Mouse (Mus musculus) gastrocnemius, postnatal 14 days (tissue): Measurements from ENCODE around the gene Ehmt2. TPM values are rescaled to one million over a fixed set of nuclear protein-coding genes. Genes with fewer than 3 reads are reported as not detected.

Source experiments
- DNase-seq: peaks from one replicate; pipeline ENCODE4 v3.0.0; 2021; ENCODE audit warnings: mixed read lengths
- intact Hi-C: fragments of 180-260 bp; cut with DNase I; formaldehyde crosslinking; loops from one replicate; pipeline ENCODE4 v1.15.1; 2025; ENCODE audit warnings: low total_unique reads
- microRNA-seq, 2 experiments: library from miRNA; unstranded; fragments of <30 nt; microRNA quantifications; one replicate each; pipeline ENCODE4 v1.2.0; 2021
- total RNA-seq, 2 experiments: library from RNA; stranded (reverse); gene quantifications; 2 replicates each; pipeline ENCODE4 v1.2.3; 2021

The Ehmt2 gene
- total RNA-seq, 2 experiments from 2014 or later = 29.4 to 32.2 TPM

- no peak for DNase-seq
- intact Hi-C loops = no loop called here
Observed at GRCm38 (mm10) chr17:34962841-34963240, 64.6 kb downstream of the Ehmt2 start.

Small RNA genes within 50 kb of the gene (microRNA-seq; reads per million reads assigned to microRNA genes)
- 0 reads per million in 2 experiments for gene Mir6972

Other genes starting within 250 kb of the Ehmt2 start
- gene Tnxb, start 227.9 kb upstream of the Ehmt2 start, total RNA-seq = 10 to 100 TPM; 69.8 to 85.6 TPM
- 1 to 10 TPM in 1 of 2 experiments, under 1 TPM in 1; 0.93 to 1.8 TPM for gene C4b, start 154.6 kb upstream of the Ehmt2 start, total RNA-seq
- under 1 TPM in 1 of 2 experiments, not detected in 1; 0.21 TPM for gene Cyp21a1, start 93.9 kb upstream of the Ehmt2 start, total RNA-seq
- 1 to 10 TPM; 6.8 to 7.2 TPM for gene Stk19, start 61.5 kb upstream of the Ehmt2 start, total RNA-seq
- gene Dxo, start 61.5 kb upstream of the Ehmt2 start, total RNA-seq = 10 to 100 TPM in 1 of 2 experiments, 1 to 10 TPM in 1; 9.3 to 13.0 TPM
- gene Skiv2l, start 48.3 kb upstream of the Ehmt2 start, total RNA-seq = 10 to 100 TPM; 17.4 to 17.8 TPM
- gene Nelfe, start 48.1 kb upstream of the Ehmt2 start, total RNA-seq = 10 to 100 TPM in 1 of 2 experiments, 1 to 10 TPM in 1; 9.7 to 13.4 TPM
- 1 to 10 TPM in 1 of 2 experiments, under 1 TPM in 1; 0.75 to 1.9 TPM for gene Cfb, start 36.0 kb upstream of the Ehmt2 start, total RNA-seq
- 1 to 10 TPM; 3.4 to 5.1 TPM for gene Zbtb12, start 19.0 kb upstream of the Ehmt2 start, total RNA-seq
- not detected for gene Gm20547, start 16.4 kb upstream of the Ehmt2 start, total RNA-seq
- gene C2, start 204 bp upstream of the Ehmt2 start, total RNA-seq = 1 to 10 TPM; 1.8 to 3.1 TPM
- under 1 TPM in 1 of 2 experiments, not detected in 1; 0.09 TPM for gene Slc44a4, start 16.0 kb downstream of the Ehmt2 start, total RNA-seq
- gene Neu1, start 32.8 kb downstream of the Ehmt2 start, total RNA-seq = 1 to 10 TPM; 8.0 to 8.3 TPM
- 1 to 10 TPM; 2.6 to 5.9 TPM for gene Hspa1b, start 60.8 kb downstream of the Ehmt2 start, total RNA-seq
- gene Gm20481, start 71.4 kb downstream of the Ehmt2 start, total RNA-seq = not detected
- 1 to 10 TPM; 3.8 to 6.8 TPM for gene Hspa1a, start 73.7 kb downstream of the Ehmt2 start, total RNA-seq
- gene Hspa1l, start 74.2 kb downstream of the Ehmt2 start, total RNA-seq = 10 to 100 TPM; 11.6 to 14.8 TPM
- gene Lsm2, start 83.4 kb downstream of the Ehmt2 start, total RNA-seq = 10 to 100 TPM; 19.5 to 20.1 TPM
- gene Vars, start 102.5 kb downstream of the Ehmt2 start, total RNA-seq = 10 to 100 TPM; 26.8 to 29.2 TPM
- gene Vwa7, start 118.1 kb downstream of the Ehmt2 start, total RNA-seq = 1 to 10 TPM; 3.7 to 3.9 TPM
- 1 to 10 TPM in 1 of 2 experiments, under 1 TPM in 1; 0.38 to 1.5 TPM for gene Sapcd1, start 129.5 kb downstream of the Ehmt2 start, total RNA-seq
- gene Msh5, start 148.3 kb downstream of the Ehmt2 start, total RNA-seq = under 1 TPM; 0.84 to 0.94 TPM
- gene Clic1, start 151.5 kb downstream of the Ehmt2 start, total RNA-seq = 10 to 100 TPM; 28.3 to 32.5 TPM
- 10 to 100 TPM; 23.4 to 32.2 TPM for gene Ddah2, start 160.6 kb downstream of the Ehmt2 start, total RNA-seq
- not detected for gene Ly6g6c, start 166.9 kb downstream of the Ehmt2 start, total RNA-seq
- not detected for gene Mpig6b, start 167.7 kb downstream of the Ehmt2 start, total RNA-seq
- not detected for gene Ly6g6e, start 178.4 kb downstream of the Ehmt2 start, total RNA-seq
- under 1 TPM; 0.64 TPM for gene Ly6g6d, start 179.6 kb downstream of the Ehmt2 start, total RNA-seq
- gene Ly6g6f, start 187.1 kb downstream of the Ehmt2 start, total RNA-seq = not detected
- gene Abhd16a, start 190.8 kb downstream of the Ehmt2 start, total RNA-seq = 10 to 100 TPM; 52.8 to 58.5 TPM
- not detected for gene Ly6g5c, start 209.8 kb downstream of the Ehmt2 start, total RNA-seq
- under 1 TPM; 0.27 to 0.37 TPM for gene Ly6g5b, start 217.0 kb downstream of the Ehmt2 start, total RNA-seq
- gene Gpank1, start 223.0 kb downstream of the Ehmt2 start, total RNA-seq = 1 to 10 TPM; 7.0 to 7.9 TPM
- 100 to 1,000 TPM; 156 to 166 TPM for gene Csnk2b, start 223.6 kb downstream of the Ehmt2 start, total RNA-seq
- gene D17H6S53E, start 227.9 kb downstream of the Ehmt2 start, total RNA-seq = 10 to 100 TPM; 14.4 to 16.1 TPM
- gene Apom, start 233.6 kb downstream of the Ehmt2 start, total RNA-seq = not detected
- gene Bag6, start 236.7 kb downstream of the Ehmt2 start, total RNA-seq = 100 to 1,000 TPM; 193 to 200 TPM